Mouse (Mus musculus): Measurements from ENCODE around the gene Setdb2.

Gene Setdb2

GRCm38 (mm10) chr14:59366386-59367105 is 74.1 kb downstream of the Setdb2 start:
- no peak for DNase-seq

GRCm38 (mm10) chr14:59365244-59365644 is 75.4 kb downstream of the Setdb2 start, which contains the start of gene Phf11d:
Gene Phf11d, minus strand, starts transcription at chr14:59365470.
- DNase-seq, result no peak
